Mouse (Mus musculus) c-Kit-negative CD71-positive TER-119-positive erythroid progenitor cells, embryonic 14.5 days (primary cell): Measurements from ENCODE around the gene Il4.

Source experiments
- DNase-seq: peaks from one replicate; pipeline ENCODE4 v3.0.0-alpha.2; 2013; ENCODE audit warnings: low read depth, low spot score

The Il4 gene

GRCm38 (mm10) chr11:53618619-53619198, at the start of gene Il4:
Il4 (minus strand) TSS chr11:53618669.
- no peak for DNase-seq

GRCm38 (mm10) chr11:53664091-53664490, 45.6 kb upstream of the Il4 start:
- no peak for DNase-seq

DNA sequence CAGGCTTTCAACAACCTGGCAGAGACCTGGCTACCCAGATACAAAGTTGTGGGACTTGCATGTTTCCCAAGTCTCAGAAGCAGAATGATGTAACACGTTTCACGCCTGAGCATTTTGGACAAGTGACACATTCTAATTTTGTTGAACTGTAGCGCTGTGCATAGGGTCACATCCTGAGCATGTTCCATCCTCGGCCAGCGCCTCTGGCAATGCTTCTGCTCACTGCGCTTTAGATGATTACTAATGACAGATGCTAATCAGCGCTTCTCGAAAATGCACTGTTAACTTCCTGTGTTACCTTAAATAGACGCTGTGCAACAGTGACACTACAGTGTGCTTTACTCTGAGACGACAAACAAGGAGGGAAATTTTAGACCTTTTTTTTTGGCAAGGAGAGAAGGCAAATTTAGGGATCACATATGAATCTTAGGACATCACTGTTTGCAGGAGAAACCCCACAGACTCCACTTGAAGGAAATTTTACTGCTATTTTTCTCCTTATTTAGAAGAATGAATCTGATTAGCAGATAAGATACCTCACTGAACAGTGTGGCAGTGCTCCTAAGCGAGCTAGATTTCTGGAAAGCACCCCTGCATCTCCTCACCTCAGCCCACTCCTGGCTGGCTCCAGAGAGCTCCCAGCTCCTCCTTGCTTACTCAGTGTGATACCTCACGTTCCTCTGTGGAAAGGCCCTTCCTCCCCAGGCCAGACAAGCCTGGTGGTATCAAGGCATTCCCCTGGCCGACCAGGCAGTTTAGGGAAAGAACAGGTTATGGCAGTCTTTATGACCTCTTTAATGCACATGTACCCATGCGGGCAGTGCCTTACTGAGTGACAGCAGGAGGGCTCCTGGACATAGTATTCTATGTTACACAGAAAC, 44.6 kb upstream of the Il4 start:
- DNase-seq, result no peak

DNA sequence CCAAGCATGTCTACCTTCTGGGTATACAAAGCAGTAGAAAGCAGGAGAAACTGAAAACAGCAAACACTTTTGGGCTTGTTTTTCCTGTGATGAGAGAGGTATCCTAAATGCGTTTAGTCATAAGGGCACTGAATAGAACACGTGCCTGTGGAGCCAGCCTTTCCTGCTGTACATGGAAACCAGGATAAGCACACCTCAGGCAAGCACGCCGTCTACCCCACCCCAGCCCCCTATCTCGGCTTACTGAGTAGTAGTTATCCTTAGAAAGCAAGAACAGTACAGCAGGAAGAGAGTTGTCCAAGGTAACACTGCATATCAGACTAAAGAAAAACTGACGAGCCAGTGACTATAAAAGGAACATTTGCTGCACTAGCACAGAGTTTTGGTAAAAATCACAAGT, 39.4 kb upstream of the Il4 start:
- no peak for DNase-seq

GRCm38 (mm10) chr11:53657381-53657780, 38.9 kb upstream of the Il4 start:
- no peak for DNase-seq

GRCm38 (mm10) chr11:53656558-53657202, 38.2 kb upstream of the Il4 start:
- DNase-seq, result peak; percentile 39

- DNase-seq, result no peak
These were observed 36.6 kb upstream of the Il4 start for GRCm38 (mm10) chr11:53655043-53655442.

DNA sequence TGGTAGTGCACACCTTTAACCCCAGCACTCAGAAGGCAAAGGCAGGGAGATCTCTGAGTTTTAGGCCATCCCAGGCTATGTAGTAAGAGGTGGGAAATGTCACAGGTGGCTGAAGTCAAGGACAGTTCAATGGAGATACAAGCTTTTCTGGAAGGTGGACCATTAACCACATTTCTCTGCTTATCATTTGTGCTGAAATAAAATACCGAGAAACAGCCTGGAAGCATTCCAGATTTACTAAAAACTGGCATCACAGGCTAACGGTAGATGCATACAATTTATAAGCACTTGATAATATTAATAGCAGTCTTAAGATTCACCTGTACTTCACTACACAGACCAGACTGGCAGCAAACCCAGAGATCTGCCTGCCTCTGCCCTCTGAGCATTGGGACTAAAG, 34.0 kb upstream of the Il4 start:
- no peak for DNase-seq

GRCm38 (mm10) chr11:53651441-53651840, 33.0 kb upstream of the Il4 start:
- no peak for DNase-seq

GRCm38 (mm10) chr11:53644017-53644416, 25.5 kb upstream of the Il4 start:
- no peak for DNase-seq

- no peak for DNase-seq
These were observed 24.3 kb upstream of the Il4 start for GRCm38 (mm10) chr11:53642744-53643279.

DNA sequence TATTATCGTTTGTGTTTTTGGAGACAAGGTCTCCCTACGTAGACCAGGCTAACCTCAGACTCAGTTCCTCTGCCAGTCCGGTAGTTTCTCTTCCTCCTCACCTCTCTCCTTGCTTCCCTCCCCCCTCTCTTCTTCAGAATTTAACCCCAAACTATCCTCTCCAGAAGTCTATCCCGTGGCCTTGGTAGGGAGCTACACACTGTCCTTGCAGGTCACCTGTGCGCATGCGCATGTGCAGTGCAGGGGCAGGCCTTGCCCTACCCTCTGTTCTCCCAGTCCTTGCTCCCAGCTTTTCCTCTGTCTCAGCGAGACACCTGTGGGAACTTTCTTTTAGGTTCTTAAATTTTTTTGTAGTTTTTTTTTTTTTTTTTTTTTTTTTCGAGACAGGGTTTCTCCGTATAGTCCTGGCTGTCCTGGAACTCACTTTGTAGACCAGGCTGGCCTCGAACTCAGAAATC, 19.4 kb upstream of the Il4 start:
- DNase-seq, result no peak

DNA sequence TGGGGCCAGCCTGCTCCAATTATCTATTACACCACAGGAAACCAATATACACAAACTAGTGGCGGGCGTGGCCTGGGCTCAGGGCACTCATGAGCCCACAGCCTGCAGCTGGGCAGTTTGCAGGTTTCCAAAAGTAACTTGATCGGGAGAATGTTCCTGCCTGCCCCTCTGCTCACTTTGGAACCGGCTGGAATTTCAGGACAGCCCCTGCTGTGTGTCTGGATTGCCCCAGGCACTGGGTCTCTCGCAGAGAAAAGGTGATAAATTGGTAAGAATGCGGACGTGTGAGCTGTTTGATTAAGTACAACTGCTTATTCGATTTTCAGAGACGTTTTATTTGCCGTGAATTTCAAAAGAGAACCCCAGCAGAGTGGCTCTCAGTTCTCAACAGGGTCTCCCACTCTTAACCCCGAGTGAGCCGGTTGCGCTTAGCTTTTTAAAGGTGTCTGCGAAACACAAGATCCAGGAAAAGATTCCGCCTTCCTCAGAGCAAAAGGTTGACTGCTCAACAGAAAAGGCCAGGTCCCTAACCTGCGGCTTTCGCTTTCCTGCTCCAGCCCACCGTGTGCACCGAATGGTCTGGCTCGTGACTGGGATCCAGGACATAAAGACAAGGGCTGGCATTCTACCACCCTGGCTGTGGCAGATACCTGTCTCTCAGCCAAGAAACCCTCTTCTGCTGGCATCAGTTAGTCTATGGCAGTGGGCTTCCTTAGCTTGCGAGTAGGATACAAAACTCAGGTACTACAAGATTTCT, 18.8 kb upstream of the Il4 start:
- DNase-seq, result no peak

GRCm38 (mm10) chr11:53636183-53636646, 17.7 kb upstream of the Il4 start:
- DNase-seq, result no peak

DNA sequence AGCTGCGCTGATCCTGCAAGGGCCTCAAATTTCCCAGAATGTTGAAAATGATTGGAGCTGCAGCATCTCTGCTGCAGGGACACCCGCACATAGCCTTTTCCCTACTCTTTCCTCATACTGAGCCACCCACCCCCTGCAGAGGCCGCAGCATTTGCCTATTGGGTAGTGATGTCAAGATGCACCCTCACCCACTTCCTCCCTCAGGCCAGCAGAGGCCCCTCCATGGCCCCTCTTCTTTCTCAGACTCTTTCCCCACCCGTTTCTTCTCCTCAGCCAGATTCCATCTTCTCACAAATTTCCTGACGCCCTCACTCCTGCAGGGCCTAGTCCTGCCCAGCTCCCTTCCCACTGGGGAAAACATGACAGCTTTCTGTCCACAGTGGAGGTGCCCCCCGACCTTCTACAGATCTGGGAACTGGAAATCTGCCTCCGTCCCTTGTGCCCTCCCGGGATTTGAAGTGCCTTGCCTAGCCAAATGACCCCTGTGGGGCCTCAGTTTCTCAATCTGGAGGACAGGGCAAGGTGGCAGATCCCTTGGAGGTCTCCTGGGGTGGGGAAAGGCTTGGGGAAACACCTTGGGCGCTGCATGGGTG, 17.2 kb upstream of the Il4 start:
- DNase-seq, result no peak

DNA sequence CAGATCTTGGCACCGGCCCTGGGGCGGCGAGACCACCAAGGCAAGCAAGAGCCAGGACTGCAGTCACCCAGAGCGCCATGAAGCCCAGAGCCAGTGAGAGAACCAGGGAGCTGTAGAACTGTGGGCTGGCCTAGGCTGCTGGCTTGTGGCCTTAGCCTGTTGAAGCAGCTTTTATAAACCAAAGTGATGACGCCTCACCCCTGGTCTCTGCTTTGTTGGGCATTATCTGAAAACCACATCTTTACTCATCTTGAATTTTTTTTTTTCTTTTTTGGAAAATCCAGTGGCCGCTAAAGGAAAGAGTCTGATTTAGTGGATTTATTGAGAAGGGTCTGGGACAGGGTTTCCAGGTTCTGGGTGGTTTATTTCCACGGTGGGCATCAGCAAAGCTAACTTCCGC, 16.1 kb upstream of the Il4 start, which contains the start of gene Il13:
Il13 (minus strand) TSS at position 147 of the 400 bp plus-strand sequence.
- DNase-seq, result no peak

GRCm38 (mm10) chr11:53633644-53634043, 15.2 kb upstream of the Il4 start:
- DNase-seq, result no peak

GRCm38 (mm10) chr11:53632122-53632733, 13.8 kb upstream of the Il4 start:
- DNase-seq, result no peak

GRCm38 (mm10) chr11:53627859-53628258, 9.4 kb upstream of the Il4 start:
- DNase-seq, result peak; percentile 75

DNA sequence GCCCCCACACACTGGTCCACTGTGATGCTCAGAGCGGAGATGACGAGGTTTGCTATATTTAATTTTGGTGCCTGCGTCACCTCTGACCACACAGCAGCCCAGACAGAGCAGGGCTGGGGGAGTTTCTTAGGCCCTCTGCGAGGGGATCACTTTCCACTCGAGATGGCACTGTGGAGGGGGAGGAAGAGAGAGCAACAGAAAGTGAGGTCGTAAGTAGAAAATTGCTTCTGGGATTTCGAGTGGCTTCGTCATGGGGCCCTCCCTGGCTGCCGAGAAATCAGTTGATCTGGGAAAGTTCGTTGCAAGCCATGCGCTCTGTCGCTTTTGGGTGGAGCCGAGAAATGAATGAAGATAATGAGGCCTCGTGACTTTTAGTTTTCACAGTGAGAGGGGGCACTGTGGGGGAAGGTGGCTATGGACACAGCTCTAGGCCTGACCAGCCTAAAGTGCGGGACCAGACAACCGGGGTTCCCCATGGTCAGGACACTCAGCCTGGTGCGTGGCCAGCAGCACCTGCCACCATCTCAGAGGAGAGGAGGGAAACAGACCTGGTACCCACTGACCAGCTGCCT, 8.4 kb upstream of the Il4 start:
- peak; percentile 19 for DNase-seq
